Mouse (Mus musculus): ENCODE data around the gene Cd44. TPM values are rescaled to one million over a fixed set of nuclear protein-coding genes. Genes with fewer than 3 reads are reported as not detected.

Gene Cd44
- polyA plus RNA-seq, 1 experiment from 2014 or later = 1.9 TPM

- Histone ChIP-seq H3K27me3 (no peaks in the 10 kb centered on the region), H3K27ac (replicated peaks) (no peak overlapping the region), H3K9ac (replicated peaks) (no peak overlapping the region), H3K9me3 (no peaks in the 10 kb centered on the region), H3K4me3 (no peak overlapping the region), H3K4me2 (replicated peaks) (no peak overlapping the region), H3K4me1 (no peaks in the 10 kb centered on the region), H3K36me3 (no peaks in the 10 kb centered on the region)
- ATAC-seq (replicated peaks) = no peak
- 92% methylated on average over 3 of the region's 3 CpGs for WGBS
These were observed 72.3 kb downstream of the Cd44 start for GRCm38 (mm10) chr2:102829201-102829600.

- Histone ChIP-seq H3K4me2 (replicated peaks) (no peak overlapping the region), H3K4me1 (no peaks in the 10 kb centered on the region), H3K27ac (replicated peaks) (no peak overlapping the region), H3K27me3 (no peaks in the 10 kb centered on the region), H3K9ac (replicated peaks) (no peak overlapping the region), H3K4me3 (no peak overlapping the region), H3K9me3 (no peaks in the 10 kb centered on the region), H3K36me3 (no peaks in the 10 kb centered on the region)
- 97% methylated on average over 7 of the region's 7 CpGs for WGBS
- ATAC-seq (replicated peaks) = no peak
These were observed 73.1 kb downstream of the Cd44 start for GRCm38 (mm10) chr2:102828381-102828780.

- WGBS = 74% methylated on average over 1 of the region's 1 CpGs
- Histone ChIP-seq H3K27me3 (no peaks in the 10 kb centered on the region), H3K9ac (replicated peaks) (no peak overlapping the region), H3K4me3 (no peak overlapping the region), H3K4me2 (replicated peaks) (no peak overlapping the region), H3K9me3 (no peaks in the 10 kb centered on the region), H3K36me3 (no peaks in the 10 kb centered on the region), H3K27ac (replicated peaks) (no peak overlapping the region), H3K4me1 (no peaks in the 10 kb centered on the region)
- ATAC-seq (replicated peaks) = no peak
These were observed 73.6 kb downstream of the Cd44 start for GRCm38 (mm10) chr2:102827841-102828240.

GRCm38 (mm10) chr2:102825961-102826633 is 75.4 kb downstream of the Cd44 start:
- Histone ChIP-seq H3K27ac (replicated peaks) (no peak overlapping the region), H3K4me1 (no peaks in the 10 kb centered on the region), H3K36me3 (no peaks in the 10 kb centered on the region), H3K4me2 (replicated peaks) (no peak overlapping the region), H3K27me3 (no peaks in the 10 kb centered on the region), H3K9ac (replicated peaks) (no peak overlapping the region), H3K4me3 (no peak overlapping the region), H3K9me3 (no peaks in the 10 kb centered on the region)
- 92% methylated on average over 9 of the region's 9 CpGs for WGBS
- no peak for ATAC-seq (replicated peaks)

GRCm38 (mm10) chr2:102822036-102822435 is 79.4 kb downstream of the Cd44 start:
- no peaks in the 10 kb centered on the region for H3K36me3 ChIP-seq
- H3K9me3 ChIP-seq = no peaks in the 10 kb centered on the region
- H3K9ac ChIP-seq (replicated peaks) = no peak overlapping the region
- no peaks in the 10 kb centered on the region for H3K27me3 ChIP-seq
- peaks cover 4% of the 10 kb centered on the region; the same call in 1 of the 2 replicates for H3K4me1 ChIP-seq
- 86% methylated on average over 6 of the region's 6 CpGs for WGBS
- no peak for ATAC-seq (replicated peaks)
- no peak overlapping the region for H3K4me2 ChIP-seq (replicated peaks)
- H3K27ac ChIP-seq (replicated peaks) = no peak overlapping the region
- no peak overlapping the region for H3K4me3 ChIP-seq

- Histone ChIP-seq H3K4me1 (peaks cover 4% of the 10 kb centered on the region; the same call in 1 of the 2 replicates), H3K36me3 (no peaks in the 10 kb centered on the region), H3K27ac (replicated peaks) (no peak overlapping the region), H3K4me3 (no peak overlapping the region), H3K9me3 (no peaks in the 10 kb centered on the region), H3K27me3 (no peaks in the 10 kb centered on the region), H3K4me2 (replicated peaks) (no peak overlapping the region), H3K9ac (replicated peaks) (no peak overlapping the region)
- no peak for ATAC-seq (replicated peaks)
- WGBS = 85% methylated on average over 8 of the region's 8 CpGs
These were observed 80.7 kb downstream of the Cd44 start for GRCm38 (mm10) chr2:102820790-102821189.

DNA sequence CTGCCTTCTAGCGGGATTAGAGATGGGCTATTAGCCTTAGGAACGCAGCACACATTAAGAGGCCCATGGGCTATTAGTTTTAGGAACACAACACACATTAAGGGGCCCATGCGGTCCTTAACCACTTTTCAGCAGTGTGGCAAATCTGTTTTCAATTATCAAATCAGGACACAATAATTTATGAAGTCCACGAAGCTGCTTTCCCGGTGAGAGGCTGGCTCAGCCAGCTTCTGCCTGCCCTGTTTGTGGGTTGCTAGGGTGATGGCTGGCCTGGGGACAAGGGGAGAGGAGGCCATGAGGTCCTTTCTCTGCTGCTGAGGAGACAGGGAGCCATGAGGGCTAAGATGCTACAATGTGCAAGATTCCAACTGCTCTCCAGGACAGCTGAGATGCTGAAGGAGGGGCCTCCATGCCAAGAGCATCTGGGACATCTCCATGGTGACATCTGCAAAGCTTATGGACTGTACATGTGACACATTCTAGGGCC is 81.2 kb downstream of the Cd44 start:
- H3K4me2 ChIP-seq (replicated peaks) = no peak overlapping the region
- 68% methylated on average over 5 of the region's 5 CpGs for WGBS
- H3K4me1 ChIP-seq = peaks cover 4% of the 10 kb centered on the region; the same call in 1 of the 2 replicates
- H3K36me3 ChIP-seq = no peaks in the 10 kb centered on the region
- H3K9ac ChIP-seq (replicated peaks) = no peak overlapping the region
- 0 out of 2 replicates have a peak, but pooled peaks have one; percentile 41 for ATAC-seq (replicated peaks)
- no peak overlapping the region for H3K27ac ChIP-seq (replicated peaks)
- H3K9me3 ChIP-seq = no peaks in the 10 kb centered on the region
- H3K4me3 ChIP-seq = no peak overlapping the region
- no peaks in the 10 kb centered on the region for H3K27me3 ChIP-seq

- no peaks in the 10 kb centered on the region for H3K36me3 ChIP-seq
- WGBS = 88% methylated on average over 6 of the region's 6 CpGs
- no peak for ATAC-seq (replicated peaks)
These were observed 86.1 kb downstream of the Cd44 start for GRCm38 (mm10) chr2:102815289-102815809.

GRCm38 (mm10) chr2:102812756-102813155 is 88.7 kb downstream of the Cd44 start:
- Histone ChIP-seq H3K4me3 (no peak overlapping the region), H3K4me2 (replicated peaks) (no peak overlapping the region), H3K4me1 (no peaks in the 10 kb centered on the region), H3K27me3 (no peaks in the 10 kb centered on the region), H3K9ac (replicated peaks) (no peak overlapping the region), H3K9me3 (no peaks in the 10 kb centered on the region), H3K36me3 (no peaks in the 10 kb centered on the region), H3K27ac (replicated peaks) (no peak overlapping the region)
- ATAC-seq (replicated peaks) = no peak
- 77% methylated on average over 4 of the region's 4 CpGs for WGBS

More at GRCm38 (mm10) chr2:102815289-102815809, 86.1 kb downstream of the Cd44 start:
- no peak overlapping the region for H3K4me2 ChIP-seq (replicated peaks)
- H3K9me3 ChIP-seq = no peaks in the 10 kb centered on the region
- H3K27me3 ChIP-seq = no peaks in the 10 kb centered on the region
- H3K9ac ChIP-seq (replicated peaks) = no peak overlapping the region
- peaks cover 1% of the 10 kb centered on the region; the same call in 1 of the 2 replicates for H3K4me1 ChIP-seq
- no peak overlapping the region for H3K4me3 ChIP-seq
- no peak overlapping the region for H3K27ac ChIP-seq (replicated peaks)

GRCm38 (mm10) chr2:102809436-102809835 is 92.0 kb downstream of the Cd44 start:
- no peak overlapping the region for H3K27ac ChIP-seq (replicated peaks)
- H3K9ac ChIP-seq (replicated peaks) = no peak overlapping the region
- no peaks in the 10 kb centered on the region for H3K36me3 ChIP-seq
- no peak overlapping the region for H3K4me2 ChIP-seq (replicated peaks)
- no peak for ATAC-seq (replicated peaks)
- no peaks in the 10 kb centered on the region for H3K27me3 ChIP-seq
- no peaks in the 10 kb centered on the region for H3K4me1 ChIP-seq
- no peaks in the 10 kb centered on the region for H3K9me3 ChIP-seq
- 94% methylated on average over 1 of the region's 1 CpGs for WGBS
- no peak overlapping the region for H3K4me3 ChIP-seq

DNA sequence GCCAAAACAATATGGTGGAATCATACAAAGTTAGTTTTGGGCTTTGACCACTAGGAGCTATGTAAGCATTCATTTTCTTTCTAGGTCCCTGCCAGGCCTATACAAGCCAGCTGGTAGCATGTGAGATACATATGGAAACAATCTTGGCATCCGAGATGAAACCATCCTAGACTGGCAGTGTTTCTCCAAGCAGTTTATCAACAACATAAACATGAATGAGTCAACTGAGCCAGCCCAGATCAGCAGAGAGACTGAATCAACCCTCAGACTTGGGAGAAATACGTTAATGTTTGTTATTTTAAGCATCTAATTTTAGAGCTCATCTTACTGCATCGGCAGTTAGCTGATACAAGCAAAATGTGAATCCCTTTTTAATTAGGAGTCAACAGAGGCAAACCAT is 93.8 kb downstream of the Cd44 start:
- Histone ChIP-seq H3K27me3 (no peaks in the 10 kb centered on the region), H3K4me2 (replicated peaks) (no peak overlapping the region), H3K27ac (replicated peaks) (no peak overlapping the region), H3K9me3 (no peaks in the 10 kb centered on the region), H3K4me1 (no peaks in the 10 kb centered on the region), H3K36me3 (no peaks in the 10 kb centered on the region), H3K9ac (replicated peaks) (no peak overlapping the region), H3K4me3 (no peak overlapping the region)
- WGBS = 58% methylated on average over 3 of the region's 3 CpGs
- peak; percentile 71 for ATAC-seq (replicated peaks)

DNA sequence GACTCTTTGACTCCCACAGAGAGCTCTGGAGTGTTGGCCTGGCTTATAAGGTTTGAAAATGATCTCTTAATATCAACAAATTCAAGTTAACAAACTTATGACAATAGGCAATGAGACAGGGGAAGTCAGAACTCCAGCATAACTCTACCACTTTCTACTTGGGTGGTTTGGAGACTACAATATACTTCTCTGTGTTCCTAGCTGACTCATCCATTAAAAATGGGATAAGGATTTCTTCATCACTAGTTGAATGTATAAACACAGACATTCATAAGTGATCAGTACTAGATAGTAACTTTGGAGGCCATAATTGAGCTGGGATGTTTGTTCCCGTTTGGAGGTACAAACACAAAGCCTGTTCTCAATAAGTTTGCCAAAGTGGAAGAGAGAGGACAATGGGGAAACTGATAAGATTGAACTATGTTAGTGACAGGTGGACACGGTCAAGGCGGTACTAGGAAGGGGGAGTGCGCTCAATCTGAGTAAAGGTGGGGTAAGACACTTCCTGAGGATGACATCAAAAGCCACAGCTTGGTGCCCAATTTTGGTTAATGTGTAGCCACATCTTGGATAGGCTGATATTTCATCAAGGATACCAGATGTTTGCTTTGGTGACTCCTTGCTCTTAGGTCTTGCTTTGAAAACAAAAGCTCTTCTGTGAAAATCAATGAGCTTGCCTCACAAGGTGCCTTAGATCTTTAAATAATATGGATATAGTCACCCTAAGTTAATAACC is 95.5 kb downstream of the Cd44 start:
- Histone ChIP-seq H3K9ac (replicated peaks) (no peak overlapping the region), H3K4me2 (replicated peaks) (no peak overlapping the region), H3K4me3 (no peak overlapping the region), H3K9me3 (no peaks in the 10 kb centered on the region), H3K27ac (replicated peaks) (no peak overlapping the region), H3K27me3 (no peaks in the 10 kb centered on the region), H3K36me3 (no peaks in the 10 kb centered on the region), H3K4me1 (no peaks in the 10 kb centered on the region)
- ATAC-seq (replicated peaks) = no peak
- 88% methylated on average over 4 of the region's 4 CpGs for WGBS
